Mouse (Mus musculus) hindbrain, embryonic 11.5 days (tissue): ENCODE results near the gene Ubap1l. TPM values are rescaled to one million over a fixed set of nuclear protein-coding genes. Genes with fewer than 3 reads are reported as not detected.

Experiments used
- ATAC-seq: fragments of 200-750 bp; cut with Nextera tagmentation; 2 replicates; pipeline ENCODE4 v1.8.0; 2017; ENCODE audit warnings: mild to moderate bottlenecking, moderate TSS enrichment, moderate library complexity; ENCODE audit not compliant: low FRiP score
- DNase-seq: peaks from one replicate; pipeline ENCODE4 v3.0.0-alpha.2; 2015; ENCODE audit warnings: low spot score
- H3K27ac ChIP-seq: fragments of 300-500 bp; sonication (generic); 2 replicates; pipeline ENCODE4 v1.5.1; 2014; ENCODE audit warnings: mild to moderate bottlenecking, low read depth, low read length
- H3K27me3 ChIP-seq: fragments of 300-500 bp; sonication (generic); 2 replicates; pipeline ENCODE4 v1.6.1; 2014; ENCODE audit warnings: mild to moderate bottlenecking, low read length, moderate library complexity, mixed read lengths; ENCODE audit not compliant: control insufficient read depth, insufficient read depth
- H3K36me3 ChIP-seq: fragments of 300-500 bp; sonication (generic); 2 replicates; pipeline ENCODE4 v1.6.1; 2014; ENCODE audit warnings: mild to moderate bottlenecking, low read length, moderate library complexity, mixed read lengths; ENCODE audit not compliant: control insufficient read depth, insufficient read depth
- H3K4me1 ChIP-seq: fragments of 300-500 bp; sonication (generic); replicated peaks from 2 replicates; pipeline ENCODE4 v1.6.1; 2014; ENCODE audit warnings: low read length, mixed read lengths; ENCODE audit not compliant: control insufficient read depth, insufficient read depth
- H3K4me2 ChIP-seq: fragments of 300-500 bp; sonication (generic); replicated peaks from 2 replicates; pipeline ENCODE4 v1.6.1; 2014; ENCODE audit warnings: mild to moderate bottlenecking, low read depth, low read length
- H3K4me3 ChIP-seq: fragments of 300-500 bp; sonication (generic); 2 replicates; pipeline ENCODE4 v1.5.1; 2014; ENCODE audit warnings: low read depth, low read length
- H3K9ac ChIP-seq: fragments of 300-500 bp; sonication (generic); 2 replicates; pipeline ENCODE4 v1.6.1; 2014; ENCODE audit warnings: low read depth, low read length
- H3K9me3 ChIP-seq: fragments of 300-500 bp; sonication (generic); 2 replicates; pipeline ENCODE4 v1.6.1; 2016; ENCODE audit warnings: low read length; ENCODE audit not compliant: control insufficient read depth
- WGBS: fragments of 180-500 bp; shearing (Covaris S2); extraction: QIAGEN DNeasy Blood & Tissue Kit; methylation state at CpG from one replicate; pipeline ENCODE4 v1.1.7; 2014; 5-methylcytosine and 5-hydroxymethylcytosine counted together
- polyA plus RNA-seq: library from polyadenylated mRNA; unstranded; fragments of >200 nt; fragmentation: Nextera tagmentation; extraction: Ambion mirVana; gene quantifications from 2 replicates; pipeline ENCODE4 v1.2.1, GENCODE M21; 2014

The Ubap1l gene
- polyA plus RNA-seq, result 0.17 and 1.6 TPM in 2 replicates

DNA sequence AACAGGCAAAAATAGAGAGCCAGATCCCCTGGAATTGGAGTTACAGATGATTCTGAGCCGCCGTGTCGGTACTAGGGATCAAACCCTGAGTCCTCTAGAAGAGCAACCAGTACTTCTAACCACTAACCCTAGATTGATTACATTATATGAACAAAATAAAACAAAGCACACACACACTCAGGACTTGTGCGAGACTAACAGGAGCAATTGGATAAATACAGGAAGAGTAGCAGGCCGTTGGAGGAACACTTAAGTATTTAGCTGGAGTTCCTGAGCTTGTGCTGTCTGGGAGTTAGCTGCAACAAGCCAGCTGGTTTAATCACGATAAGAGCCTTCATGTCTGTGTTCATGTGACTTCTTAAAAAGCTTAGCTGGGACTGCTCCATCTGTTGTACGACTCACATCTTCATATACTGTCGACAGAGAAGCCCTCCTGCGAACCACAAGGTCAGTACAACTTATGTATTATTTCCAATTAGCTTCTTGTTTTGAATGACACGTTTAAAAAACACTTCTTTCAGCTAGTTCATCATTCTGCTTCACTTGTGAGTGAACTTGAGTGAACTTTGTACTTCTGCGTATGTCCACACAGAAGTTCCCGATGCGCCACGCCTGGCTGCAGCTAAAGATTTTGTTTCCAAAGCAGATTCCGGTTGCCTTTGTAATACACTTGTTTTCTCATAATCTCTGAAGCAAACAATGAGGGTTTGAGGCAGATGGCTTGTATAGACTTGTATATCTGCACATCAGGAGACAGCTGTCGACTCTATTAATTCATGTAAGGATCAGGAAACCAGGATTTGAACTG lies at the start of gene Ubap1l:
TSS of gene Ubap1l (plus strand) at position 401 of the 808 bp plus-strand sequence.
- Histone ChIP-seq H3K9me3 (no peaks in the 10 kb centered on the region), H3K4me3 (no peak within 1 kb of the TSS), H3K27ac (no peak within 1 kb of the TSS), H3K9ac (no peak within 1 kb of the TSS), H3K4me1 (no peaks in the 10 kb centered on the region), H3K36me3 (peaks cover 8% of the 10 kb centered on the region; the same call in 1 of the 2 replicates), H3K27me3 (no peaks in the 10 kb centered on the region), H3K4me2 (no peak within 1 kb of the TSS)
- 91% methylated on average over 16 of the region's 16 CpGs for WGBS
- DNase-seq (no peak), ATAC-seq (no peak)

DNA sequence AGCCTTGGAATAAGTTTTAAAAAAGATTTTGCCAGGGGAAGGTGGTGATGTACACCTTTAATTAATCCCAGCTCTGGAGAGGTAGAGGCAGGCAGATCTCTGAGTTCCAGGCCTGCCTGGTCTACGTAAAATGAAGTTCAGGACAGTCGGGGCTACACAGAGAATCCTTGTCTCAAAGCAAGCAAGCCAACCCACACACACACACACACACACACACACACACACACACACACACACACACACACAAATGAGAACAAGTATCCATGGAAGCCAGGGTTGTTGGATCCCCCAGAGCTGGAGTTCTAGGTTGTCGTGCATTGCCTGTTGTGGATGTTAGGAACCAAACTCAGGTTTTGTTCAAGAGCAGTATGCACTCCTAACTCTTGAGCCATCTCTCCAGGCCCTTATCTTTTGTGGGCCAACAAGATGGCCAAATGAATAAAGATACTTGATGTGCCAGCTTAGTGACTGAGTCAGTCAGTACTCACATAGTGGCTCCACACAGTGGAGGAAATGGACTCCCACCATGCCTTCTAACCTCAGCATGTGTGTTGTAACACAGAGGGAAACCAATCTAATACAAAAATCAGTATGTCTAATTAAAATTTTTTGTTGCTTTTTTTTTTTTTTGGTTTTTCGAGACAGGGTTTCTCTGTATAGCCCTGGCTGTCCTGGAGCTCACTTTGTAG lies 48.0 kb upstream of the Ubap1l start:
- Histone ChIP-seq H3K36me3 (peaks cover 13% of the 10 kb centered on the region), H3K4me1 (no peaks in the 10 kb centered on the region), H3K9ac (no peak overlapping the region), H3K4me3 (no peak overlapping the region), H3K27ac (no peak overlapping the region), H3K4me2 (no peak overlapping the region), H3K9me3 (no peaks in the 10 kb centered on the region), H3K27me3 (no peaks in the 10 kb centered on the region)
- peak; percentile 8 for DNase-seq
- 94% methylated on average over 4 of the region's 4 CpGs for WGBS
- ATAC-seq, result no peak

DNA sequence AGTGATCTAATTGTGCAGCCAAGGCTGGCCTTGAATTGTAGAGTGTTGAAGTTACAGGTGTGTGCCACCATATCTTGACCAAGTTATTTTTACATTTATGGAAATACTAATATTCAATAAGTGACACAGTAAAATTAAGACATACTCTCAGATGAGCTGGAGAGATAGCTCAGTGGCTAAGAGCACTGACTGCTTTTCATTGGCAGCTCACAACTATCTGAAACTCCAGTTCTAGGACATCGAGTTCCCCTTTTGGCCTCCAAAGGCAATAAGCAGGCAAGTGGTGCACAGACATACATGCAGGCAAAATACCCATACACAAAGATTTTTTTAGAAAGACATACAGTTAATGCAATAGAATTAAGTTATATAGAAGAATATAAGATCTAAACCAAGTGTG lies 47.0 kb upstream of the Ubap1l start:
- 93% methylated on average over 1 of the region's 1 CpGs for WGBS
- H3K4me1 ChIP-seq, result no peaks in the 10 kb centered on the region
- DNase-seq (no peak), ATAC-seq (no peak)
- H3K4me2 ChIP-seq, result no peak overlapping the region
- H3K9ac ChIP-seq, result no peak overlapping the region
- no peaks in the 10 kb centered on the region for H3K9me3 ChIP-seq
- H3K27me3 ChIP-seq, result no peaks in the 10 kb centered on the region
- no peak overlapping the region for H3K4me3 ChIP-seq
- H3K27ac ChIP-seq, result no peak overlapping the region
- H3K36me3 ChIP-seq, result peaks cover 14% of the 10 kb centered on the region

- no peaks in the 10 kb centered on the region for H3K4me1 ChIP-seq
- H3K27me3 ChIP-seq, result no peaks in the 10 kb centered on the region
- H3K36me3 ChIP-seq, result peaks cover 4% of the 10 kb centered on the region
- no peak overlapping the region for H3K4me3 ChIP-seq
- H3K4me2 ChIP-seq, result no peak overlapping the region
- WGBS, result 91% methylated on average over 11 of the region's 11 CpGs
- DNase-seq (no peak), ATAC-seq (no peak)
- H3K27ac ChIP-seq, result no peak overlapping the region
- no peaks in the 10 kb centered on the region for H3K9me3 ChIP-seq
- no peak overlapping the region for H3K9ac ChIP-seq
These were observed 38.5 kb upstream of the Ubap1l start for GRCm38 (mm10) chr9:65322255-65322900.

GRCm38 (mm10) chr9:65325971-65326370 lies 34.9 kb upstream of the Ubap1l start:
- Histone ChIP-seq H3K27me3 (no peaks in the 10 kb centered on the region), H3K36me3 (no peaks in the 10 kb centered on the region; the same call in none of the 2 replicates), H3K4me3 (no peak overlapping the region), H3K9ac (no peak overlapping the region), H3K9me3 (no peaks in the 10 kb centered on the region), H3K4me2 (no peak overlapping the region), H3K27ac (no peak overlapping the region), H3K4me1 (no peaks in the 10 kb centered on the region)
- DNase-seq, result no peak
- ATAC-seq, result no peak

GRCm38 (mm10) chr9:65327371-65327770 lies 33.5 kb upstream of the Ubap1l start:
- WGBS, result 89% methylated on average over 2 of the region's 2 CpGs
- H3K4me2 ChIP-seq, result no peak overlapping the region
- H3K4me3 ChIP-seq, result no peak overlapping the region
- no peak overlapping the region for H3K27ac ChIP-seq
- H3K36me3 ChIP-seq, result no peaks in the 10 kb centered on the region; the same call in none of the 2 replicates
- no peaks in the 10 kb centered on the region for H3K9me3 ChIP-seq
- no peaks in the 10 kb centered on the region for H3K27me3 ChIP-seq
- no peak for DNase-seq
- no peaks in the 10 kb centered on the region for H3K4me1 ChIP-seq
- H3K9ac ChIP-seq, result no peak overlapping the region
- ATAC-seq, result no peak

DNA sequence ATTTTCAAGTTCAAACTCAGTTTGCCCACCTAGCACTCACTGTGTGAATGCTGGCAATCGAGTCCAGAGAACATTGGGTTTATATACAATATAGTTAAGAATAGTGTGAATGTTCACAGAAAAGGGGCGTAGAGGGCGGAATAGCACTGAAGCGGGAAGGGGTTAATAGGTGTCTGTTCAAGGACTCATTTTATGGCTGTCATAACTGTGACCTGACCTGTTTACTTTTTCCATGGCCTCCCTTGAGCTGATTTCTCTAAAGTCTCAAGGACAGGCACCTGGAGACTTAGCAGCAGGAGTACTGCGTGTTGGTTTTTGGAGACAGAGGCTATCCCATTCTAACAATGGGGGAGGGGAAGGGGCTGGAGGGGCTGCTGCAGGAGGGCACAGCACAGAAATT lies 26.9 kb upstream of the Ubap1l start:
- H3K9me3 ChIP-seq, result no peaks in the 10 kb centered on the region
- 91% methylated on average over 5 of the region's 5 CpGs for WGBS
- H3K9ac ChIP-seq, result no peak overlapping the region
- H3K4me1 ChIP-seq, result no peaks in the 10 kb centered on the region
- ATAC-seq (no peak), DNase-seq (no peak)
- H3K4me3 ChIP-seq, result no peak overlapping the region
- no peak overlapping the region for H3K4me2 ChIP-seq
- H3K27ac ChIP-seq, result no peak overlapping the region
- H3K27me3 ChIP-seq, result no peaks in the 10 kb centered on the region
- no peaks in the 10 kb centered on the region for H3K36me3 ChIP-seq

DNA sequence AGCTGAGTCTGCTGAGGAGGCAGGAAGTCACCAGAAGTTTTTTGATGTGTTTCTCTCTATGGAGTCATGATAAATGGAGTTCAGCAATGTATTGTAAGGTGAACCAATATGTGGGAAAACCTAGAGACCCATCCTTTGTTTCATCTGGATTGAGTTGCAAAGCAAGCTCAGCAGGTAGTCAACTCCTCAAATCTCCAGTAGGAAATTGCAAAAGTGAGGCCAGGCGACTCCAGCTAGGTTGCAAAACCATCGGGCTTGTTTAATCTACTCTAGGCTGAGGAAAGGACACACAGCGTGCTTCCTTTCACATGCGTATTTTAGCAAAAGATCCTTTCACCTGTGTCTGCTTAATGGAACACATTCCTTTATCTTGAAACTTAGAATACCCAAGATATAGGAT lies 21.7 kb upstream of the Ubap1l start:
- WGBS, result 77% methylated on average over 4 of the region's 4 CpGs
- Histone ChIP-seq H3K4me3 (no peak overlapping the region), H3K27ac (no peak overlapping the region), H3K27me3 (no peaks in the 10 kb centered on the region), H3K36me3 (no peaks in the 10 kb centered on the region), H3K4me2 (no peak overlapping the region), H3K9ac (no peak overlapping the region), H3K4me1 (no peaks in the 10 kb centered on the region), H3K9me3 (no peaks in the 10 kb centered on the region)
- no peak for ATAC-seq
- no peak for DNase-seq
